Mouse (Mus musculus) right cerebral cortex, postnatal 10 days (tissue): Measurements from ENCODE around the gene Epb41l4b.

ENCODE experiments used
- DNase-seq, 2 experiments: peaks; one replicate each; pipeline ENCODE4 v3.0.0; 2021; ENCODE audit warnings: low spot score in 2 of 2

Epb41l4b gene

DNA sequence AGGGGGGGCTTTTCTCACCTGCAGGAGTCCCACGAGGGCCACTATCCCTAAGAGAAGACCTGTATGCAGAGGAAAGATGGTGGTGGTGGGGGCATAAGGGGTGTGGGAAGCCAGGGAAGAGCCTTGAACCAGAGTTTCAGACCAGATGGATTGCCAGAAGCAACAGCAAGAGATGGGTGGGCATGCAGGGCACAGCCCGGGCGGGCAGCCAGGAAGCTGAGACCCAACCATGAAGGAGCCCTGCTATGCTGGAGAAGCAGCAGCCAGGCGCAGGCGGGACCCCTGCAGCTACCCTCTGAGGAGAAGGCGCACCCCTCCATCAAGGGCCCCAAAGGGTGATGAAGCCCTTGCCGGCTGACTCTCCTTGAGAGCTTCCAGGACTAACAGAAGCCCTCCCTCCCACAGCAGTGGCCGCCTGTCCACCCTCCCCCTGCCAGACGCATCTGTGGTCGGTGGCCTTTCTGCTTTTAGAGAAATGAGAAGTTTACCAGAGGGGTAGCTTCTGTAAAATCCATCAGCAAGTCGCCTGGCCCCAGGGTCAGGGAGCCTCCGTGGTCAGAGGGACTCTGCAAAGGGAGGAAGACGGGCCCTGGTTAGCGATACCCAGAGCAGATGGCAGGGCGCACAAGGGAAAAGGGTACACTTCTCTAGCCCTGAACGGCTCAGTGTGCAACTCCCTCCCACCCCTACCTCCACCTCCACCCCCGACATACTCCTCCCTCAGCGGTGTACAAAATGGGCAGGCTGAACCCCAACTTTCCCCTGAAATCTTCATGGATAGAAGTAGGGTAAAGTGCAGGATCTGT lies 126.7 kb downstream of the Epb41l4b start:
- no peak for DNase-seq

DNA sequence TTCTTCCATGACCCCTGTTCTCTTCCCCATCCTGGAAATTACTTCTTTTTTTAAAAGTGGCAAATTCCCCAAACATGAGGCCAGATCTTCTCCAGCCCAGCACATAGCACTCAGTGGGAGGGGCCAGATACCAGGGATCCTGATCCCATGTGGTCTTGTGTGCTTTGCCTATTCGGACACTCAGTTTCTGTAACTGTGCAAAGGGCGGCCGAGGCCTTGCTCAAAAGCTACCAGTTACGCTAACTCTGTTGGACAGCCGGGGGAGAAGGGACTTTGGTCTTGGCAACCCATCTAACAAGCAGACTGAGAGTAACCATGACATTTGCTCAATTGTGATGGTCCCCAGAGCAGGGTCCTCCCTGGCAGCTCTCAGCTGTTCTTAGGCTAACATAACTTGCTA lies 128.2 kb downstream of the Epb41l4b start:
- DNase-seq, result no peak

DNA sequence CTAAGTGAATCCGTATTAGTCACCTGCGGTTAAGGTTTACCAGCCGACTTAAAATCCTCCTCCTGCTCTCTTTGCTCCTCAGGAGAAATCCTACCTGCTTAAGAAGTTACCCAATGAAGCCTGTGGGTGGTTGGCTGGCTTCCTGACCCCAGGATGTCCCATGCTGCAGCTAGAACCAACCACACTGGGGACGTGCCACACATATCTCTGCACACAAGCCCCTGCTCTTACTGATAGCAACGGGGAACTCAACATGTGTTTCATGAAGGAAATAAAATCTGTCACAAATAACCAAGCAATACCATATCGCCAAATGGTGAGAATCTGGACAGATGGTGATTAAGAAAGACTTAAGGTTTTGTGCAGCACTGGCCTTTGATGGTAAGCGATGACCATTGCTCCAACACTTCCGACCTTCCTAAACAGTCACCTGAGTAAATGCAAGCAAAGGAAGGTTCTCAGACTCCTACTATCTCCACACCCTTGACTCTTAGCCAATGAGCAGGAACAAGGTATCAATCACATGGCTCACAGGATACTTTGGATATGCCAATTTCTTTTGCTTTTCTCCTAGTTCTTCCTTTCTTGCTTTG lies 131.7 kb downstream of the Epb41l4b start:
- DNase-seq, result no peak

DNA sequence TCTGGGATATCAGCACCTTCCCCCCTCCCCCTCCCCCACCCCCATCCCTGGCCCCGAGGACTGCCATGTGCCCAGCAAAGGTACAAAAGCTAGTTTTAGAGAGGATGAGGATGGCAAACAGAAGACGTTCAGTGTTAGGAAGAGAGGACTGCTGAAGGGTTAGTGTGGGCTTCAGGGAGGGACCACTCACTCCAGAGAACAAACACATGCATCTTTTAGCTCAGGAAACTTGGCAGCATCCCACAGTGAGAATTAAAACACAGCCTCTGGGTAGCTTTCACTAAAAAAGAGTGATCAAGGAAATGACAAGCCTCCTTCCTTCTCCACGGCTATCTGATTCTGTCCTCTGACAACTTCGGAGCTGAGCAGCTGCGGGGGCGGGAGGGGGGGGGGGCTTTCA lies 132.3 kb downstream of the Epb41l4b start:
- DNase-seq, result no peak

DNA sequence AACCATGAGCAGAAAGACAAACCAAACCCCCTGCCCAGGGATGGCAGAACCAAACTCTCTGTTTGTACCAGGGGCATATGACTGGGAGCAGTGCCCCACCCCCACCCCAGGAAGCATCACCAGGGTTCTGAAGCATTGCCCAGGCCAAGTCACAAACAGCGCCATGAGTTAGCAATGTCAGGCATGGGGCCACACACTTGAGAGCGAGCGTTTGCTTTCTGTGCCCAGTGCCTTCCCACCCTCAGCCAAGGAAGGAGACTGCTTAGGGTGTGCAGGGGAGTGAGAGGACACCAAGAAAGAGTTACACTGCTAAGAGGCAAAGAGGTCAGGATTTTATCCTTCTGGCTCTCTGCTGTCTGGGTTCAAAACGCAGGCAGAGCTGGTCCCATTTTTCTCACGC lies 132.8 kb downstream of the Epb41l4b start:
- DNase-seq, result no peak

- DNase-seq, result no peak
These were observed 135.5 kb downstream of the Epb41l4b start for GRCm38 (mm10) chr4:57007717-57008116.

GRCm38 (mm10) chr4:57005011-57005410 lies 138.2 kb downstream of the Epb41l4b start:
- DNase-seq, result peak; percentile 73 to 81

DNA sequence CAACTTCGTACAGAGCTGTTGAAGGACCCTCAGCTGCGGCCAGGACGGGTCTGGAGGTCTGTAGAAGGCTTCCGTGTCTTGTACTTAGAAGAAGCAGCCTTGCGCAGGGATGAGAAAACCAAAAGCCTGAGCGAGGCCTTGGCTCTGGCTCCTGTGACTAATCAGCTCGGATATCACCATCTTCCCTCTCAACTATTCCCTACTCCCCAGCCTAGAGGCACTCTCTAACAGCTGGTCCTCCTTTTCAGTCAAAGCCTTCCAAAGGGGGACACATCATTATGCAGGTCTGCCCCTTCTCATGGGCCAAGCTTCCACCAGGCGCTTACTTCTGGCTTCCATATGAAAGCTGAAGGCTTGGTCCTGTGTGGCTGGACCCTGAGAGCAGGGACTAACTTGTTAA lies 139.4 kb downstream of the Epb41l4b start:
- DNase-seq, result no peak

DNA sequence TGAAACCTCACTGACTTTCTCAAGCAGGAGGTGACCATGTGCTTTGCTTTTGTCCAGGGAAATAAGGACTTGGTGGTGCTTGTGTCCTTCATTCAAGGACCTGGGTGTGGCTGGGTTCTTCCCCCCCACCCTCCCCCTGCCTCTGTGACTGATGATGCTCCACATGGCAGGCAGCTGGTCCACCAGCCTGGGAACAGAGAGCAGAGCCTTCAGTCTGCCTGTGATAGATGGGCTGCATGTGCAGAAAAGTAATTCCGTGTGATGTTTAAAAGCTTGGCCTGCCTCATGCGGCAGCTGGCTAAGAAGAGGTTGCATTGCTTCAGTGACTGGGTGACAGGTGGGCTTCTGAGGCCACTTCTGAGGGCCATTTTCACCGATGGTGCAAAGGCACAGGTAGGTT lies 140.5 kb downstream of the Epb41l4b start:
- DNase-seq, result no peak

DNA sequence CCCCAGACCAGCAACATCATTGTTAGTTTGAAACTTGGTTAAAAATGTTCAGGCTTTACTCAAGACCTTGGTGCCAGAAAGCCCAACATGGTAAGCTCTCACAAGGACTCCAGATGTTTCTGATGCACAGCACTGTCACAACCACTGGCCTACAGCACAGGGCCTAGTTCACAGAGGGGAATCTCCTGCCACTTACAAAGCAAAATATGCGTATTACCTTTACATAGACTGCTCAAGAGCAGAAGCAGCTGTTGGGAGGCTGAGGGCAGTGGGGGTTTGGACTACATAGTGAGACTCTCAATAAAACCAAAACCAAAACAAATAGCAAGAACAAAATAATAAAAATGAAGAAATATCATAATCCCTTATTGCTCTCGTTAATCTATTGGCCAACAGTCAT lies 141.8 kb downstream of the Epb41l4b start:
- no peak for DNase-seq

- no peak for DNase-seq
These were observed 149.9 kb downstream of the Epb41l4b start for GRCm38 (mm10) chr4:56993331-56993730.

DNA sequence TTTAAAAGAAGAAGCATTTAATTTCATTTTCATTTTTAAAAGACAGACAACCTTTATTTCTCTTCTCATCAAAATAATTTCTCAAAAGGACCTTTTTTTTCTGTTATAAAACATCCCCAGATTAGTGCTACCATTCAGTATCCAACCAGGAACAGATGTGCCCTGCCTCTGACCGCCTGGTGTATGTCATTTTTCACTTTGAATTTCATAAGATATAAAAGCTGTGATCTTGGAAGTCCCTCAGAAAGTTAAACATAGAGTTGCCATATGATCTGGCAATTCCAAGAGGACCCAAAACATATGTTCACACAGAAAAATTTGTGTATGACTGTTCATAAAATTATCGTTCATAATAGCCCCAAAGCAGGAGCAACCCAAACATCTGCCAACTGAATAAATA lies 151.3 kb downstream of the Epb41l4b start:
- DNase-seq, result no peak

DNA sequence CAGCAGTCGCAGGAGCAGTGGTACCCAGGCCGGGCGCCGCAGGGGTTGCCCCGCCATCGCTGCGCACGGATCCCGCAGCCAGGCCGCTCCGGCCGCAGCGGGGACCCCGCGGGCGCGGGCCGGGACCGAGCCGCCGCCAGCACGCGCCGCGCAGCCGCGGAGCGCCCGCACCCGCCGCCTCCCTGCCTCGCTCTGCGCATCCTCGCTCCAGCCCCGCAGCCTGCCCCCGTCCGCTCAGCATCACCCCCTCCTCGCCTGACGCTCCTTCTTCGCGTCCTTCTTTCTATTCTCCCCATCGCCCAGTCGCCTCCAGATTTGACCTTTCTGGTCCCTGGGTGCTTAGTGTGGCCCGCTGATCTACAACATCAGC lies 153.0 kb downstream of the Epb41l4b start, which contains the start of gene Frrs1l:
Frrs1l (minus strand) TSS at position 177 of the 370 bp plus-strand sequence.
- peak; percentile 76 to 81 for DNase-seq

- DNase-seq, result peak; percentile 50 to 75
These were observed 153.6 kb downstream of the Epb41l4b start for GRCm38 (mm10) chr4:56989431-56990214.

- peak; percentile 62 to 66 for DNase-seq
These were observed 177.6 kb downstream of the Epb41l4b start for GRCm38 (mm10) chr4:56965586-56966179.

GRCm38 (mm10) chr4:56963687-56964086 lies 179.6 kb downstream of the Epb41l4b start:
- DNase-seq, result no peak

DNA sequence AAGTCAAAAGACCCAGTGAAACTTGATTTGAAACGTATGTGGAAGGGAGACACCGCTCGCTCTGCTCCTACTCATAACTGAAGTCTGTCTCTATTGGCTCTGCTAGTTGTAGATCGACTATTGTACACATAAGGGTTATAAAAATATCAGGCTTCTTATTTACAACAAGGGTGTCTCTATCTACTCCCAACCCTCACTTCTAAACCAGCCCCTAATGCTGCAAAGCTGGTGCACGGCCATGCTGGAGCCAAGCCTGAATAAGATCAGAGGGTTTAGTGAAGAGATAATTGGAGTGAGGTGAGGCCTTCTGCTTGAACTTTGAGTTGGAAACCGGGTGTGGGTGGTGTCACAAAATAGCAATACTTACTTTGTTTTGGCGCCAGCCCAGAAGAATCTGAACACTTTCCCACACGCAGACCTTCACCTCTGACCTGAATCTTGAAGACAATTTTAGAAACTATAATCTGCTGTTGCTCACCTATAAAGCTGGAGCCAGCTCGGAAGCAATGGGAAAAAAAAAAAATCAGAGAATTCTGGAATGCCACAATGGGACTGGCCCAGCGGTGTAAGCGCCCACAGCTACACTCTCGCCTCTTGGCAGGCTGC lies 181.8 kb downstream of the Epb41l4b start:
- no peak for DNase-seq

GRCm38 (mm10) chr4:56957518-56957917 lies 185.7 kb downstream of the Epb41l4b start:
- no peak for DNase-seq

- no peak for DNase-seq
These were observed 190.0 kb downstream of the Epb41l4b start for GRCm38 (mm10) chr4:56953235-56953634.

GRCm38 (mm10) chr4:56951701-56952100 lies 191.5 kb downstream of the Epb41l4b start:
- no peak for DNase-seq

GRCm38 (mm10) chr4:56949494-56949893 lies 193.7 kb downstream of the Epb41l4b start:
- DNase-seq, result no peak
